Mouse (Mus musculus): ENCODE results near the gene Fhit. TPM values are rescaled to one million over a fixed set of nuclear protein-coding genes. Genes with fewer than 3 reads are reported as not detected.

The Fhit gene
- polyA plus RNA-seq, 1 experiment from 2014 or later, result 4.8 TPM

DNA sequence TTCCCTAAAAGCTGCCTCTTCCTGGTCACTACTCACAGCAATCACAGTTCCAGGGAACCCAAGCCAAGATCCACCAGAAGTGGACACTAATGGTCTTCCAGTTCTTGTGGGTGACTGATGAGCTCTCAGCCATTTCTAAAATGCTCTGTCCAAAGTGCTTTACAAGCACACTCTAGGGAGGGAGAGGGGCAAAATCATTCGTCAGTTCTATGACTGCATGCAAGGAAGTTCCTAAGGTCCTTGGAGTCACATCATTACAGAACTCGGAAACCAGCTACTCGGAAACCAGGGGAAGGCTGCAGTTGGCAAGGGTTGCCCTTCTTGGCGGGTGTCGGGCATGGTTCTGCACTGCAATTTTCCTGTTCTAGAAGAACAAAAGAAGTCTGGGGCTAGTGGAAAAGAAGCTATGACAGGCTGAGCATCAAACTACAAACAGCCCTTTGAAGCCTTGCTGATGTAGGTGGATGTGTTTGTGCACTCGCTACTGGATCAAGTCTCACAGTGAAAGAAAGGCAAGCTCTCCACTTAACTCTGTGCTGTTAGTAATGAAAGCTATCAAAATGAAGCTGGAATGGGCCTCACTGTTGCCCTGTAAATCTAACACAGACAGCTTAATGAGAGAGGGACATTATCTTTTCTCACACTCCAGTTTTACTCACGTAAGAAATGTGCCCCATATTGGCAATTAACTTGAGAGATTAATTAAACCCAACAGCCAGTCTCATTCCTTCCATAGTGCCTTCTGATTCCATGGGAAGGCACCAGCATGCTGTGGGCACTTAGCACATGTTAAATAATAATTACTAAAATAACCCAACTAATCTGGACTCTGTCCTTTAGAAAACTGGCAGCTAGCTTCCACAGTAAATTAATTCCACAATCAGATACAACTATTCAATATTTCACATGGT, 243.7 kb downstream of the Fhit start:
- Histone ChIP-seq H3K4me2 (no peak overlapping the region), H3K36me3 (no peaks in the 10 kb centered on the region), H3K4me1 (replicated peaks) (no peaks in the 10 kb centered on the region), H3K27ac (no peak overlapping the region), H3K9me3 (no peaks in the 10 kb centered on the region), H3K9ac (replicated peaks) (no peak overlapping the region), H3K27me3 (no peaks in the 10 kb centered on the region), H3K4me3 (replicated peaks) (no peak overlapping the region)
- ATAC-seq (ENCODE audit: insufficient number of reproducible peaks, insufficient read depth, low FRiP score, low TSS enrichment, low read depth), result no peak
- WGBS, result 64% methylated on average over 7 of the region's 7 CpGs

DNA sequence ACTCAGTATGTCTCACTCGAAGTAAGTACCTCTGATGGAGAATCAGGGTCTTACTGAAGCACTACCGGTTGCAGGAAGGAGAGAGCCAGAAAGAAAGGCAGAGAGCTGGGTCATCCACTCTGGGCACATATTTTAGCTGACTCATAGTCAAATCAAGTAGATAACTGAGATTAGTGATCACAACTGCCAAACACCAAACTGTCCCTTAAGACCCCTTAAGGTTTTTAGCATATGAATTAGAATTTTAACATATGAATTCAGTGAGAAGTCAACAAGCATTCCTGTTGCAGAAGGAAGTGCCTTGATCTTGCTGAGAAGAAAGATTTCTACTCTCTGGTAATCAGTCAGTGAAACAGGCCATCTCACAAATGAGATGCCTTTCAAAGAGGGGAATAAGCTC, 253.8 kb downstream of the Fhit start:
- no peak overlapping the region for H3K9ac ChIP-seq (replicated peaks)
- H3K4me1 ChIP-seq (replicated peaks), result no peaks in the 10 kb centered on the region; the same call in 1 of the 2 replicates
- no peaks in the 10 kb centered on the region for H3K27me3 ChIP-seq
- no peaks in the 10 kb centered on the region for H3K9me3 ChIP-seq
- WGBS, result 80% methylated on average over 2 of the region's 2 CpGs
- ATAC-seq (ENCODE audit: insufficient number of reproducible peaks, insufficient read depth, low FRiP score, low TSS enrichment, low read depth), result no peak
- no peaks in the 10 kb centered on the region for H3K36me3 ChIP-seq
- H3K4me2 ChIP-seq, result no peak overlapping the region
- no peak overlapping the region for H3K4me3 ChIP-seq (replicated peaks)
- H3K27ac ChIP-seq, result no peak overlapping the region

DNA sequence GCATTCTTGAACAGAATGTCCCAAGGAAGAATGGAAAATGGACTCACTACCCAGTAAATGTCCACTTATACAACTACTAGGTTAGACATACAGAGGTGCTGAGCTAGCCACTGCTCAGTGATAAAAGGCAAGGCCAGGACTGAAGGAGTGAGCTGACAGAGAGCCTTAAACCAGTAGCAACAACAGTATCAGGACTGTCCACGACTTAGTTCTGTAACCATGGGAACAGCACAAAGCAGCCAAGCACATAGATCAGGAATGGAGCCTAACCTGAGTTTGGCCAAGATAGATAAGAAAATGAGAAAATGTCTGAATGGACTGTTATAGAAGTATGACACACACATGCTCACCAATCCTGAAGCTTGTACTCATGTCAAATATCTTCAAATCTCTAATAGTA, 279.1 kb downstream of the Fhit start:
- Histone ChIP-seq H3K9ac (replicated peaks) (no peak overlapping the region), H3K4me1 (replicated peaks) (no peaks in the 10 kb centered on the region), H3K4me3 (replicated peaks) (no peak overlapping the region), H3K4me2 (no peak overlapping the region), H3K9me3 (no peaks in the 10 kb centered on the region), H3K27ac (no peak overlapping the region), H3K27me3 (no peaks in the 10 kb centered on the region), H3K36me3 (no peaks in the 10 kb centered on the region)
- ATAC-seq (ENCODE audit: insufficient number of reproducible peaks, insufficient read depth, low FRiP score, low TSS enrichment, low read depth), result no peak
- WGBS, result 56% methylated on average over 1 of the region's 1 CpGs

DNA sequence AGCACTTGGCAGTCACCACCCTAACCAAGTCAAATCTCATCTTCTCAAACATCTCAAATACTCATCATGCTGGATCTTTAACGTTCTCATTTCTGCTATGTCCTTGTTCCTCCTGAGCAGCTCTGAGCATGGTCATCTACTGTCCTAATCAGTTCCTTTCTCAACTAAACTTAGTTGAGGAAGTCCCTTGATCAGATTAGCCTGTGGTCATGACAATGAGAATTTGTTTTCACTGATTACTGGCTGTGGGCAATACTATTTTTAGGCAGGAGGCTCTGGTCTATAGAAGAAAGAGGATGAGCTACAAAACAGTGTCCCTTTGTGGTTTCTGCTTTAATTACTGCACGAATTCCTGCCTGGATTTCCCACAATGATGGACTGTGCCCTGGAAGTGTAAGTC, 281.1 kb downstream of the Fhit start:
- Histone ChIP-seq H3K9ac (replicated peaks) (no peak overlapping the region), H3K4me2 (no peak overlapping the region), H3K4me3 (replicated peaks) (no peak overlapping the region), H3K4me1 (replicated peaks) (peaks cover 6% of the 10 kb centered on the region; the same call in 1 of the 2 replicates), H3K27me3 (no peaks in the 10 kb centered on the region), H3K9me3 (no peaks in the 10 kb centered on the region), H3K36me3 (no peaks in the 10 kb centered on the region), H3K27ac (no peak overlapping the region)
- no peak for ATAC-seq (ENCODE audit: insufficient number of reproducible peaks, insufficient read depth, low FRiP score, low TSS enrichment, low read depth)
- 80% methylated on average over 2 of the region's 2 CpGs for WGBS

DNA sequence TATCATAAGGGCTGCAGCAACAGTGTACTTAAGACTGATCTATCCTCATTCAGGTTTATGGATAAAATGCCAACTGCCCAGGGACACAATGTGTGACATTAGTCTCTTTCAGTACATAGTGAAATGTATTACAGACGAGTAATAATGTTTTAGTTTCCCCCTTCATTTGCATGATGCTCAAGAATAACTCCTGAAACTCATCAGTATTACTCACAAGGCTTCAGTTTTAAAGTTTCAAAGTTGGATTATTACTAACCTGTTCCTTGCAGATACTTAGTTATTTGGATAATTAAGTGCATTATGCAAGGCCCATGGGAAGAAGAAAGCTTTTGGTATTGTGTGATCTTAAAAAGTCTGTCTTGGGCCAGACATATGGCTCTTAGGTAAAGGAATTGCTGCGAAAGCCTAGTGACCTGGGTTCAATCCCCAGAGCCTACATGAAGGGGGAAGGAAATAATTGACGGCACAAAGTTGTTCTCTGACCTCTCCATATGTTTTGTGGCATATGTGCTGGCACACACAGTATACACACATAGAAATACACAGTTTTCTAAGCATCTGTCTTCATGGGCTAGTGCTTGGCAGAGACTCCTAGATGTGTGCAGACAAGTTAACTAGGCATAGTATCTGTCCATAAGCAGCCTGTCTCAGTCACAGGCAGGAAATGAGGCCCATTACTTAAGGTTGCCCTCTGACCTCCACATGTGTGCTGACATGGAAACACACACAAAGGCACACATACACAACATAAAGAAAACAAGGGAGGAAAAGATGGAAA, 287.1 kb downstream of the Fhit start:
- Histone ChIP-seq H3K27me3 (no peaks in the 10 kb centered on the region), H3K27ac (no peak overlapping the region), H3K4me1 (replicated peaks) (peaks cover 6% of the 10 kb centered on the region; the same call in 1 of the 2 replicates), H3K4me3 (replicated peaks) (no peak overlapping the region), H3K4me2 (no peak overlapping the region), H3K9me3 (no peaks in the 10 kb centered on the region), H3K9ac (replicated peaks) (no peak overlapping the region), H3K36me3 (no peaks in the 10 kb centered on the region)
- 67% methylated on average over 3 of the region's 3 CpGs for WGBS
- ATAC-seq (ENCODE audit: insufficient number of reproducible peaks, insufficient read depth, low FRiP score, low TSS enrichment, low read depth), result no peak

DNA sequence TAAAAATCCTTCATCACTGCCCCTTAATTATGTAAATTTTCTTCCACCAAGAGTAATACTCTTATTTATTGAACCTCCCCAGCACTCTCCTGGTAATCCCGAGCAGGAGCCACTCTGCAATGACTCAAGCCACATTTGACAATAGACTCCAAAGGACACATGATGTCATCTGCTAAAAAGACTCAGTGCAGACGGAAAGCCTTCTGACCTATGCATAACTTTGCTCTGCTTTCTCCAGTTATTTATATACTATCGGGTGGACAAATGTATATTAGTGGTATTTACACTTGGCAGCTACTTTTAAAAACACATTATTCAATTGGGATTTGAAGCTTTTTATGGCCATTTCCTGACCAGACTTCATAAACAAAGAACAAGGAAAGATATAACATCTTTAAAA, 304.2 kb downstream of the Fhit start:
- H3K4me2 ChIP-seq, result no peak overlapping the region
- H3K4me1 ChIP-seq (replicated peaks), result no peaks in the 10 kb centered on the region
- WGBS, result 74% methylated on average over 3 of the region's 3 CpGs
- no peak for ATAC-seq (ENCODE audit: insufficient number of reproducible peaks, insufficient read depth, low FRiP score, low TSS enrichment, low read depth)
- H3K27ac ChIP-seq, result no peak overlapping the region
- no peak overlapping the region for H3K9ac ChIP-seq (replicated peaks)
- H3K9me3 ChIP-seq, result no peaks in the 10 kb centered on the region
- H3K27me3 ChIP-seq, result no peaks in the 10 kb centered on the region
- H3K36me3 ChIP-seq, result no peaks in the 10 kb centered on the region
- H3K4me3 ChIP-seq (replicated peaks), result no peak overlapping the region

DNA sequence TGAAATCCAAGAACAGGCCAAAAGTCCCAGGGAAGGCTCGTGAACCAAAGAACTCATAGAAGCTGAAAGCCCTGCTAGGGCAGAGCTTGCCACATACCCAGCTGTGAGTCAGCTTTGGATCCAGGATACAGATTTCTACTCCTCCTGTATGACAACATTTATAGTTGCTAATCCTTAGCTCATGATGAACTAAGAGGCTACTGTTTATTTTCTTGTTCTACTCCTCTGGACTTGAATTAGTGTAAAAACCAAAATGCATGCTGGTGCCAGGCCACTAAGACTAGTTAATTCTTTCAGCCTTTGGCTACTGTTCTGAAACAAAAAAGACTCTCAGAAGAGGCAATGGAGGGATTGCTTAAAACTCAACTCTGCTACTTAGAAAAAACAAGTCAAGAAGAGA, 309.9 kb downstream of the Fhit start:
- H3K36me3 ChIP-seq, result no peaks in the 10 kb centered on the region
- no peak overlapping the region for H3K27ac ChIP-seq
- H3K4me1 ChIP-seq (replicated peaks), result no peaks in the 10 kb centered on the region
- H3K9me3 ChIP-seq, result no peaks in the 10 kb centered on the region
- H3K9ac ChIP-seq (replicated peaks), result no peak overlapping the region
- H3K4me3 ChIP-seq (replicated peaks), result no peak overlapping the region
- no peak for ATAC-seq (ENCODE audit: insufficient number of reproducible peaks, insufficient read depth, low FRiP score, low TSS enrichment, low read depth)
- WGBS, result 86% methylated on average over 1 of the region's 1 CpGs
- H3K27me3 ChIP-seq, result no peaks in the 10 kb centered on the region
- no peak overlapping the region for H3K4me2 ChIP-seq

DNA sequence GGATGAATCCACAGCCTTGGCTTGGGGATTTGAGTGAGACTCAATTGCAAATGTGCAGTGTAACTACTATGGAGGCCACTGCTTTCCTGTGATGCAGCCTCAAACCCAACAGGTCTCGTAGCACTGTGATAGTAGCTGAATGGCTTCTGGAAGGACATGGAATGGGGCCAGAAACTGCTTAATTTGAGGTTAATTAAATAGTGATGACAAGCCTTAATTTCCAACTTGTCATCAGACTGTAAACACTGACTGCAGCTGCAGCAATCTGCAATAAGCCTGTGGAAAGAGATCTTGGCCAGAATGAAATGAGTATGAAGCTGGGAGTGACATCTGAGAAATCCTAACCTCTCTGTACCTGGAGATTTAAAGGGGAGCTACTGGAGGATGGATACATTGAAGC, 325.8 kb downstream of the Fhit start:
- ATAC-seq (ENCODE audit: insufficient number of reproducible peaks, insufficient read depth, low FRiP score, low TSS enrichment, low read depth), result no peak

DNA sequence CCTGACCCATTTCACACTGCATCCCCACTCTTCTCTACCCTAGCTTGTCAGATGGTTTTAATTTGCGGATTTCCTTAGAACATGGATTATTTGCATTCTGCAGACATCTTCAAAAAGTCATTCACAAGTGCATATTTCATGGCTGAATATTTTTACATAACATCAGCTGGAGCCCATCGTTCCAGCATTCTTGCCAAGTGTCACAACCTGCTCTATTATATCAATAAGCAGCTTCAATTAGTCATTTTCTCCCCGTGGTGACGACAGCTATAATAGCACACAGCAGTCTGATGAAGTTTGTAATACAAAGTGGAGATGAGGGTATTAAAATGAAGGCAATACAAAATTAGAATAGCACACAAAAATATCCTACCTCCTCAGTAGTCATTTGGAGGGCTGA, 337.0 kb downstream of the Fhit start:
- no peak for ATAC-seq (ENCODE audit: insufficient number of reproducible peaks, insufficient read depth, low FRiP score, low TSS enrichment, low read depth)
- WGBS, result 74% methylated on average over 4 of the region's 4 CpGs
- no peak overlapping the region for H3K27ac ChIP-seq
- no peaks in the 10 kb centered on the region for H3K27me3 ChIP-seq
- H3K4me1 ChIP-seq (replicated peaks), result no peaks in the 10 kb centered on the region
- no peaks in the 10 kb centered on the region for H3K9me3 ChIP-seq
- H3K4me3 ChIP-seq (replicated peaks), result no peak overlapping the region
- no peak overlapping the region for H3K4me2 ChIP-seq
- no peaks in the 10 kb centered on the region for H3K36me3 ChIP-seq
- H3K9ac ChIP-seq (replicated peaks), result no peak overlapping the region

More for the DNA sequence above, 325.8 kb downstream of the Fhit start:
- Histone ChIP-seq H3K9ac (replicated peaks) (no peak overlapping the region), H3K9me3 (no peaks in the 10 kb centered on the region), H3K4me2 (no peak overlapping the region), H3K4me3 (replicated peaks) (no peak overlapping the region), H3K4me1 (replicated peaks) (no peaks in the 10 kb centered on the region), H3K36me3 (no peaks in the 10 kb centered on the region), H3K27ac (no peak overlapping the region), H3K27me3 (no peaks in the 10 kb centered on the region)
- WGBS, result 44% methylated on average over 1 of the region's 1 CpGs

DNA sequence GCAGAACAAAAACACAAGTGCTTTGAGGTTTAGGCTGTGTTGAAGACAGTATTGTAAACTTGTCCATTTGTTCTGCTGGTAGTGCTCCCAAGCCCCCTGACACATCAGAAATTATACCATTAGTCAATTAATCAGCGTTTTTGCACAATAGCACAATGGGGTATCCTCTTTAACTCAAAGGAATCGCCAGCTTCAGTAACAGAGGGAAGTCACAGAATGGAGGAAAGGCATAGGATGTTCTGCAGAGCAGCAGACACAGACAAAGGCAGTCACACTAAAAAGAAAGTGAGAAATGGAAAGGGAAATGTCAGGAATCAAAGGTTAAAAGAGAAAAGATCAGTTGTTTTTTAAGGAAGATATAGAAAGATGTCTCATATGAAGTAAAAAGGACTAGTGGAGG, 348.3 kb downstream of the Fhit start:
- WGBS, result 47% methylated on average over 2 of the region's 2 CpGs
- H3K36me3 ChIP-seq, result no peaks in the 10 kb centered on the region
- H3K4me1 ChIP-seq (replicated peaks), result no peaks in the 10 kb centered on the region
- no peak overlapping the region for H3K9ac ChIP-seq (replicated peaks)
- no peak overlapping the region for H3K4me2 ChIP-seq
- no peaks in the 10 kb centered on the region for H3K9me3 ChIP-seq
- no peak for ATAC-seq (ENCODE audit: insufficient number of reproducible peaks, insufficient read depth, low FRiP score, low TSS enrichment, low read depth)
- H3K27me3 ChIP-seq, result no peaks in the 10 kb centered on the region
- no peak overlapping the region for H3K27ac ChIP-seq
- no peak overlapping the region for H3K4me3 ChIP-seq (replicated peaks)

DNA sequence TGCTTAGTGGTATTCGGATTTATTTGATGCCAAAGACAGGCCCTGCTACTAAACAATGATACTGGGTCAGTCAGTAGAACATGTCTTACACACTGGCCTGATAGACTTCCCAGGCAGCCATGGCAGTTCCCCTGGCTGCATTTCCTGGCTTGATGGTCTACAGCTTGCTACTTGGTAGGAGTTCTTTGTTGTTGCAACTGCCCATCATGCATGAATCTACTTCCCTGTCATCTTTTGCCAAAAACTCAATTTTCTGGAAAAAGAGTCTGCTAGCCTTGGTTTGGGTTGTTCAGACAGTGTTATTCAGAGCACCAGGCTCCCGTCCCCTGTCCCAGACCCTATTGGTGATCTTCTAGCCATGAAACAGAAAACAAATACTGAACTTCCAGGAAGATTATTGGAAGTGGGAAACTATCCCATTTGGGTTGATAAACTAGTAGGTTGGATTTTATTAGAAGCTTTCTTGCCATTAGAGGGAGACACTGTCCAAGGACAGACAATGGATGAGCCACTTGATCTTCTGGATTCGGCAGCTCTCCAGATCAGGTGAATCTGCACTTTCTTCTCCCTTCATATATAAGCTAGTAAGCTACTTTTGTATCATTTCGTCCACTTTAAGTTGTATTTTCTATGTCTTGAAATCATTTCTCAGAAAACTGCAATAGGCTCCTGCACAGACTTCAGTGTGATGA, 363.2 kb downstream of the Fhit start:
- Histone ChIP-seq H3K4me1 (replicated peaks) (no peaks in the 10 kb centered on the region), H3K36me3 (no peaks in the 10 kb centered on the region), H3K27me3 (no peaks in the 10 kb centered on the region), H3K9ac (replicated peaks) (no peak overlapping the region), H3K27ac (no peak overlapping the region), H3K4me2 (no peak overlapping the region), H3K9me3 (no peaks in the 10 kb centered on the region), H3K4me3 (replicated peaks) (no peak overlapping the region)
- no peak for ATAC-seq (ENCODE audit: insufficient number of reproducible peaks, insufficient read depth, low FRiP score, low TSS enrichment, low read depth)
- WGBS, result 80% methylated on average over 4 of the region's 4 CpGs

Data from limb, embryonic 12.5 days (tissue).